Mouse (Mus musculus): Measurements from ENCODE around the gene Pkp1. TPM values are rescaled to one million over a fixed set of nuclear protein-coding genes. Genes with fewer than 3 reads are reported as not detected.

The Pkp1 gene
- not detected in 2 replicates for polyA plus RNA-seq (2015; fragmentation: Nextera tagmentation; extraction: Ambion mirVana)

GRCm38 (mm10) chr1:135918644-135919407, at the start of gene Pkp1:
Gene Pkp1 (minus strand): TSS chr1:135919207.
- peaks cover 11% of the 10 kb centered on the region for H3K4me1 ChIP-seq (replicated peaks)
- no peak within 1 kb of the TSS for H3K27ac ChIP-seq
- peaks cover 87% of the 10 kb centered on the region for H3K27me3 ChIP-seq
- H3K4me3 ChIP-seq, result peak within 1 kb of the TSS; percentile 34
- H3K9ac ChIP-seq, result no peak within 1 kb of the TSS; the same call in 1 of the 2 replicates
- peak within 1 kb of the TSS; percentile 50 for H3K4me2 ChIP-seq
- H3K36me3 ChIP-seq, result no peaks in the 10 kb centered on the region
- no peak for ATAC-seq (ENCODE audit: low FRiP score)
- WGBS, result 1% methylated on average over 67 of the region's 67 CpGs
- no peaks in the 10 kb centered on the region for H3K9me3 ChIP-seq

DNA sequence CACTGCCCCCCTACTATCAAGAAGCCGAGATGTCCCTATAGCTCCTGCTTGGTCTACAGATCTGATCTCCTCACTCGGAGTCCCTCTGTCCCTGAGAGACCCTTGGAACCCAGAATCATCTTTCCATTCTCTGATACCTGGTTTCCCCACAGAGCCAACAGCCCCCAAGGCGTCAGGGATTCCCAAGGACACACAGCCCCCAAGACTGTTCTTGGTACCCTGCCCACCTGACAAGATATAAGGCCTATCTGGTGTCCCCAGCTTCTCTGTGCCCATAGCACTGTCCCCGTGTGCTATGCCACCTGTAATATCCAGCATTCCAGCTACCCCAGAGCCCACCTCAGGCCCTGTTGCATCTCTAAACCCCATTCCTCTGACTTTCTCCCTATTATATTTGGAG, 48.7 kb upstream of the Pkp1 start:
- no peak overlapping the region for H3K4me2 ChIP-seq
- no peak for ATAC-seq (ENCODE audit: low FRiP score)
- 84% methylated on average over 4 of the region's 4 CpGs for WGBS

DNA sequence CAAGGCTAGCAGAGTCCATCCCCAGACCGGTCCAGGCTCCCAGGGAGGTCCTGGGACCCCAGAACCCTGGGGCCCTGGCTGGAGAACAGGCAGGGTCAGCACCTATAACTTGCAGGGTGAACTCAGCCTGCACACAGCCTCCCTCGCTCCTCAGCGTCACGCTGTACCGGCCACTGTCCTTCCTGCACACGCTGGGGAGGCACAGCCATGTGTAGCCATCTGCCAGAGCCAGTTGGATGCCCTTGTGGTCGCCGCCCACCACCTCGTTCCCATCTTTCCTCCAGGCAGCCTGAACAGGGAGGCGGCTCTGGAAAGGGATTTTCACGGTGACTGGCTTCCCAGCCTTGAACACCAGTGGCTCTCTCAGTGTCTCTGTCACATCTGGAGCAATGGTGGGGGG, 45.6 kb upstream of the Pkp1 start:
- WGBS, result 64% methylated on average over 11 of the region's 11 CpGs

More for the DNA sequence above, 48.7 kb upstream of the Pkp1 start:
- Histone ChIP-seq H3K27ac (no peak overlapping the region), H3K36me3 (no peaks in the 10 kb centered on the region), H3K9ac (no peak overlapping the region), H3K4me3 (no peak overlapping the region), H3K27me3 (no peaks in the 10 kb centered on the region), H3K9me3 (no peaks in the 10 kb centered on the region), H3K4me1 (replicated peaks) (no peaks in the 10 kb centered on the region)

GRCm38 (mm10) chr1:135963177-135963576, 44.2 kb upstream of the Pkp1 start:
- no peak overlapping the region for H3K9ac ChIP-seq
- H3K9me3 ChIP-seq, result no peaks in the 10 kb centered on the region
- H3K4me2 ChIP-seq, result no peak overlapping the region
- H3K36me3 ChIP-seq, result no peaks in the 10 kb centered on the region
- ATAC-seq (ENCODE audit: low FRiP score), result no peak
- no peaks in the 10 kb centered on the region for H3K27me3 ChIP-seq
- H3K4me3 ChIP-seq, result no peak overlapping the region
- H3K27ac ChIP-seq, result no peak overlapping the region
- H3K4me1 ChIP-seq (replicated peaks), result no peaks in the 10 kb centered on the region
- 68% methylated on average over 5 of the region's 5 CpGs for WGBS

More for the DNA sequence above, 45.6 kb upstream of the Pkp1 start:
- ATAC-seq (ENCODE audit: low FRiP score), result no peak
- Histone ChIP-seq H3K4me3 (no peak overlapping the region), H3K9ac (no peak overlapping the region), H3K4me1 (replicated peaks) (no peaks in the 10 kb centered on the region), H3K27me3 (no peaks in the 10 kb centered on the region), H3K9me3 (no peaks in the 10 kb centered on the region), H3K4me2 (no peak overlapping the region), H3K36me3 (no peaks in the 10 kb centered on the region), H3K27ac (no peak overlapping the region)

DNA sequence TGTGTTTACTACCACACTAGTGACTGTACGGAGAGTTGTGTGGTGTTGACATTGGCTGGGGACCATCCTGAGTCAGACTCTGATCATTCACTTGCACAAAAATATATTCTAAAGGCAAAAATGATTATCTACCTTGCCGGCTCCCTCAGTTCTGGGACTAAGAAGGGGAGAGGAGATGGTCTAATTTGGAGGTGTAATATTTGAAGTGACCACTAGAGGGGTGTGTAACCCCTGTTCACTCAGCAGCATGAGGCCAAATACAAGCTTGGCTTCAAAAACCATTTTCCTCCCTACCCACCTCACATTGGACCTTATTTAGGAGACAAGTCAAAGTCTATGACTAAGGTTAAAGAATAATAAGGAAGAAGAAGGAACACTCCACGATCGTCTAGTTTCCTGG, 39.5 kb upstream of the Pkp1 start:
- no peaks in the 10 kb centered on the region for H3K9me3 ChIP-seq
- no peak overlapping the region for H3K27ac ChIP-seq
- no peak overlapping the region for H3K4me2 ChIP-seq
- no peak overlapping the region for H3K9ac ChIP-seq
- H3K27me3 ChIP-seq, result peaks cover 3% of the 10 kb centered on the region; the same call in 1 of the 2 replicates
- no peaks in the 10 kb centered on the region for H3K36me3 ChIP-seq
- 0 out of 2 replicates have a peak, but pooled peaks have one; percentile 46 for ATAC-seq (ENCODE audit: low FRiP score)
- no peak overlapping the region for H3K4me3 ChIP-seq
- 59% methylated on average over 4 of the region's 4 CpGs for WGBS
- no peaks in the 10 kb centered on the region for H3K4me1 ChIP-seq (replicated peaks)

- no peak for ATAC-seq (ENCODE audit: low FRiP score)
- H3K36me3 ChIP-seq, result no peaks in the 10 kb centered on the region
- WGBS, result 67% methylated on average over 2 of the region's 2 CpGs
- no peak overlapping the region for H3K27ac ChIP-seq
- H3K4me3 ChIP-seq, result no peak overlapping the region
- 0 out of 2 replicates have a peak, but pooled peaks cover 2% of the 10 kb centered on the region for H3K4me1 ChIP-seq (replicated peaks)
- no peaks in the 10 kb centered on the region for H3K9me3 ChIP-seq
- H3K4me2 ChIP-seq, result no peak overlapping the region
- H3K9ac ChIP-seq, result no peak overlapping the region
- H3K27me3 ChIP-seq, result no peaks in the 10 kb centered on the region
Measured at GRCm38 (mm10) chr1:135948871-135949270, 29.9 kb upstream of the Pkp1 start.

DNA sequence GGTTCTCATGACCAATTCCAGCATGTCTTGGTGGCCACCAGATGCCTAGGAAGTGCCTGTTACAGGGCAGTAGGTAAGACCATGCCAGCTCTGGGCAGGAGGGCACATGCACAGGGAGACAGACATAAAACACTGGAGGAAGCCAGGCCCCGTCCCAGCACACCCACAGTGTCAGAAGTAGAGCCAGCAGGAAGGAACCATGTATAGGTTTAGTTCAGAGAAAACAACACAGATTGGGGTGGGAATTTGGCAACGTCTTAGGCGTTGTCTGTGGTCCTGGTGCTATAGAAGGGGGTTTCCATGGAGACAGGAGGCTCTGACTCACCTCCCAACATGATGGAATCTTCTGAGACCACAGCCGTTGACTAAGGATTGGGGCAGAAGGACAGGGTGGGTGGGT, 27.2 kb upstream of the Pkp1 start:
- Histone ChIP-seq H3K36me3 (no peaks in the 10 kb centered on the region), H3K27me3 (peaks cover 14% of the 10 kb centered on the region), H3K27ac (no peak overlapping the region), H3K9ac (no peak overlapping the region), H3K4me2 (no peak overlapping the region), H3K4me1 (replicated peaks) (0 out of 2 replicates have a peak, but pooled peaks cover 4% of the 10 kb centered on the region), H3K9me3 (no peaks in the 10 kb centered on the region), H3K4me3 (no peak overlapping the region)
- 59% methylated on average over 4 of the region's 4 CpGs for WGBS
- no peak for ATAC-seq (ENCODE audit: low FRiP score)

- no peak overlapping the region for H3K4me2 ChIP-seq
- no peak overlapping the region for H3K9ac ChIP-seq
- WGBS, result 17% methylated on average over 7 of the region's 7 CpGs
- ATAC-seq (ENCODE audit: low FRiP score), result no peak
- no peaks in the 10 kb centered on the region for H3K9me3 ChIP-seq
- 0 out of 2 replicates have a peak, but pooled peaks cover 4% of the 10 kb centered on the region for H3K4me1 ChIP-seq (replicated peaks)
- no peaks in the 10 kb centered on the region for H3K36me3 ChIP-seq
- H3K4me3 ChIP-seq, result no peak overlapping the region
- H3K27me3 ChIP-seq, result peaks cover 14% of the 10 kb centered on the region
- H3K27ac ChIP-seq, result no peak overlapping the region
Measured at GRCm38 (mm10) chr1:135945711-135946110, 26.7 kb upstream of the Pkp1 start.

DNA sequence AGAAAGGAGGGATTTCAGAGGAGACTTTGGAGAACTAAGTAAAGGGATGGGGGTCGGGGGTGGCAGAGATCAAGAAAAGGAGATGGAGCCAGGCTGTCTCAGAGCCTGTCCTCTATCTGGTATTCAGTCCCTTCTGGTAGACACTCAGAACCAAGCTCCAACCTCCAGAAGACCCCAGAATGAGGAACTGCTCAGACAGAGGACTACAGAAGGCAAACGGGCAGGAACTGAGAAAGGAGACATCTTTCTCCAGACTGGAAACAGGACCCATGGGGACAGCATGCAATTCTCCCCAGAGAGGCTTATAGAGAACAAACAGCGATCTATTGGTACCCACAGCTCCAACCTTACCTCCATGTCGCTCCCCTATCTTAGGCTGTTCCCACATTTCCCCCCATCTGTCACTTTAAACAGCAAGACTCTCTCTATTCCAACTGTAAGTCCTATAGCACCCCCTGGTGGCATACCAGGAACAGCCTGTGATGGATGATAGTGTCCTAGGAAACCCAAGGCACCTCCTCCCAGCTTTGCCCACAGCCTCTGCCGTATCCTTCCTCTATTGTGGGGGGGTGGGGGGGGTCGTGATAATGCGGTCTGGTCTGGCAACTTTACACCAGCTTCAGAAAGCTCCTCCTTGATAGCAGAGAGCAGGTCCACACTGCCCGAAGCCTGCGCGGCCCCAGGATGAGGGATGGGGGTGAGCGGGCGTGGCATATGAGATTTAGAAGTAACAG, 25.7 kb upstream of the Pkp1 start:
- no peaks in the 10 kb centered on the region for H3K9me3 ChIP-seq
- 52% methylated on average over 12 of the region's 12 CpGs for WGBS
- peak; percentile 52; the same call in 1 of the 2 replicates for ATAC-seq (ENCODE audit: low FRiP score)

DNA sequence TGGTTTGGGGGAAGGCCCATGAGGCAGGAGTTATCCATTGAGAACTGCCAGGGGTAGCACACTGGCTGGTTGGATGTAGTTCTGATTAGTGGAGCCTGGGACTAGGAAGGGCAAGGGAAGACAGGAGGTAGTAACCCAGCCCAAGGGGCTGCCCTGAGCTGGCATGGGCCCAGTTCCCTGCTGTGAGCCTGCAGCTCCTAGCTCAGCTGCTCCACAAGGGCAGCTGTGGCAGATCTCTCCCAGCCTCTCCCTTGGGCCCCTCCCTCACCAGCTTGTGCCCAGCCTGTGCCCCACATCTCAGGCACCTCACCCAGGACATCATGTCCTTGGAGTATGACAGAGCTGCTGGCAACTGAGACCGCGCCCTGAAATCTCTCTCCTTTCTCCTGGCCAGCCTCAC, 24.7 kb upstream of the Pkp1 start:
- Histone ChIP-seq H3K27ac (no peak overlapping the region), H3K4me3 (no peak overlapping the region), H3K9ac (no peak overlapping the region), H3K27me3 (peaks cover 14% of the 10 kb centered on the region), H3K9me3 (no peaks in the 10 kb centered on the region), H3K4me1 (replicated peaks) (0 out of 2 replicates have a peak, but pooled peaks cover 4% of the 10 kb centered on the region), H3K36me3 (no peaks in the 10 kb centered on the region), H3K4me2 (no peak overlapping the region)
- ATAC-seq (ENCODE audit: low FRiP score), result no peak
- WGBS, result 91% methylated on average over 2 of the region's 2 CpGs

More for the DNA sequence above, 25.7 kb upstream of the Pkp1 start:
- H3K36me3 ChIP-seq, result no peaks in the 10 kb centered on the region
- peaks cover 14% of the 10 kb centered on the region for H3K27me3 ChIP-seq
- H3K4me2 ChIP-seq, result peak overlapping the region; percentile 35
- 0 out of 2 replicates have a peak, but pooled peaks cover 4% of the 10 kb centered on the region for H3K4me1 ChIP-seq (replicated peaks)
- H3K9ac ChIP-seq, result no peak overlapping the region
- H3K4me3 ChIP-seq, result no peak overlapping the region
- no peak overlapping the region for H3K27ac ChIP-seq

DNA sequence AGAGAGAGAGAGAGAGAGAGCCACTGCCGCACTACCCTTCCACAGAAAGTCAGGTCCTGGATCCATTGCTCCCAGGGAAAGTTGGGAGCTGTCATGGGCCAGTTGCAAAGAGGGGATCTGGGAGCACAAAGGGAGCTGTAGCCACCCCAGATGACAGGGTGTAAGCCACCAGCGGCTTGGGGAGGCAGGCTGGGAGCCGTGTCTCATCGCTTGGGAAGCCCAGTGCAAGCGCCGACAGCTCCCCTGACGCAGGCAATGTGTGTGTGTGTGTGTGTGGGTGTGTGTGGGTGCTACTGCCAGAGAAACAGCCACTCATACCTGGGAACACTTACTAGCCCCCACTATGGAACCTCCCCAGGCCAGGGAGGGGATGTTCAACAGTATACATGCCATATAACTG, 23.1 kb upstream of the Pkp1 start:
- WGBS, result 35% methylated on average over 7 of the region's 7 CpGs
- Histone ChIP-seq H3K9ac (no peak overlapping the region), H3K27me3 (peaks cover 14% of the 10 kb centered on the region), H3K4me1 (replicated peaks) (0 out of 2 replicates have a peak, but pooled peaks cover 4% of the 10 kb centered on the region), H3K9me3 (no peaks in the 10 kb centered on the region), H3K27ac (no peak overlapping the region), H3K36me3 (no peaks in the 10 kb centered on the region), H3K4me2 (no peak overlapping the region), H3K4me3 (no peak overlapping the region)
- ATAC-seq (ENCODE audit: low FRiP score), result no peak

GRCm38 (mm10) chr1:135941259-135942006, 22.4 kb upstream of the Pkp1 start:
- no peak overlapping the region for H3K4me2 ChIP-seq
- no peaks in the 10 kb centered on the region for H3K9me3 ChIP-seq
- no peak overlapping the region for H3K9ac ChIP-seq
- H3K27me3 ChIP-seq, result peaks cover 14% of the 10 kb centered on the region
- H3K27ac ChIP-seq, result no peak overlapping the region
- H3K36me3 ChIP-seq, result no peaks in the 10 kb centered on the region
- 76% methylated on average over 6 of the region's 6 CpGs for WGBS
- no peak overlapping the region for H3K4me3 ChIP-seq
- H3K4me1 ChIP-seq (replicated peaks), result 0 out of 2 replicates have a peak, but pooled peaks cover 4% of the 10 kb centered on the region
- no peak for ATAC-seq (ENCODE audit: low FRiP score)
